Mouse (Mus musculus) 416B (cell line): Measurements from ENCODE around the gene Wdr45.
"Not testable (repeated sequence)": the region's sequence is repeated elsewhere in the genome, so short reads cannot be mapped to it uniquely, and the experiment has no call there.

Experiments
- DNase-seq: peaks from one replicate; pipeline ENCODE4 v3.0.0; 2011; ENCODE audit warnings: low read depth

The Wdr45 gene

GRCm38 (mm10) chrX:7714135-7714899 lies at the start of gene Wdr45:
TSS of gene Wdr45 (plus strand) at chrX:7714333.
- DNase-seq = peak; percentile 97

- DNase-seq = no peak
Measured at GRCm38 (mm10) chrX:7664791-7665190, 49.3 kb upstream of the Wdr45 start.

- DNase-seq = no peak
Measured at GRCm38 (mm10) chrX:7665739-7666502, 48.2 kb upstream of the Wdr45 start.

- peak; percentile 82 for DNase-seq
Measured at GRCm38 (mm10) chrX:7670390-7670881, 43.7 kb upstream of the Wdr45 start.

GRCm38 (mm10) chrX:7670921-7671623 lies 43.1 kb upstream of the Wdr45 start, which contains the start of gene Plp2:
TSS of gene Plp2 (minus strand) at chrX:7671390.
- DNase-seq = peak; percentile 68

GRCm38 (mm10) chrX:7672739-7673138 lies 41.4 kb upstream of the Wdr45 start:
- no peak for DNase-seq

GRCm38 (mm10) chrX:7673578-7674281 lies 40.4 kb upstream of the Wdr45 start:
- DNase-seq = peak; percentile 93

GRCm38 (mm10) chrX:7674284-7675000 lies 39.7 kb upstream of the Wdr45 start:
- peak; percentile 66 for DNase-seq

GRCm38 (mm10) chrX:7675001-7675380 lies 39.1 kb upstream of the Wdr45 start:
- DNase-seq = peak; percentile 63

GRCm38 (mm10) chrX:7678986-7679385 lies 35.1 kb upstream of the Wdr45 start:
- DNase-seq = peak; percentile 68

GRCm38 (mm10) chrX:7679405-7680056 lies 34.6 kb upstream of the Wdr45 start:
- DNase-seq = peak; percentile 93

GRCm38 (mm10) chrX:7680057-7680412 lies 34.1 kb upstream of the Wdr45 start:
- DNase-seq = no peak

- no peak for DNase-seq
Measured at GRCm38 (mm10) chrX:7680864-7681263, 33.3 kb upstream of the Wdr45 start, which contains the start of gene Magix. TSS of gene Magix (minus strand) at chrX:7681251.

- DNase-seq = no peak
Measured at GRCm38 (mm10) chrX:7688321-7688720, 25.8 kb upstream of the Wdr45 start.

- DNase-seq = no peak
Measured at GRCm38 (mm10) chrX:7690486-7690885, 23.6 kb upstream of the Wdr45 start.

- DNase-seq = peak; percentile 68
Measured at GRCm38 (mm10) chrX:7692862-7693261, 21.3 kb upstream of the Wdr45 start.

GRCm38 (mm10) chrX:7696520-7696919 lies 17.6 kb upstream of the Wdr45 start:
- DNase-seq = no peak

GRCm38 (mm10) chrX:7696954-7697381 lies 17.2 kb upstream of the Wdr45 start, which contains the start of gene Gpkow:
TSS of gene Gpkow (plus strand) at chrX:7697131.
- DNase-seq = peak; percentile 94

- not testable (repeated sequence) for DNase-seq
Measured at GRCm38 (mm10) chrX:7713764-7714134, 384 bp upstream of the Wdr45 start.

GRCm38 (mm10) chrX:7716058-7716457 lies 1.9 kb downstream of the Wdr45 start:
- DNase-seq = peak; percentile 56
